1 mouse cellular context compared by ENCODE assay signal in genomic region chr11:87442643-87443372, GRCm38 (mm10).
TF ChIP-seq lines count a peak whose summit lies in the region.

No protein-coding gene starts in this region.

TF ChIP-seq in CH12.LX, 34 proteins besides CTCF, POLR2A, EP300 and RAD21 (continued from another document):
- TF ChIP-seq IRF4 (IDR thresholded peaks at IDR 0.05; ENCODE audit: low read depth, low read length) (0 out of 2 replicates have a peak, but pooled peaks have one; percentile 13), SIN3A (IDR thresholded peaks at IDR 0.05; ENCODE audit: low read length) (peak; percentile 35; the same call in 1 of the 2 replicates), USF2 (conservative IDR thresholded peaks at IDR 0.05; ENCODE audit: low read depth, low read length) (peak; percentile 55)
